Mouse (Mus musculus): ENCODE measurements around the gene Dnajc4.

DNA sequence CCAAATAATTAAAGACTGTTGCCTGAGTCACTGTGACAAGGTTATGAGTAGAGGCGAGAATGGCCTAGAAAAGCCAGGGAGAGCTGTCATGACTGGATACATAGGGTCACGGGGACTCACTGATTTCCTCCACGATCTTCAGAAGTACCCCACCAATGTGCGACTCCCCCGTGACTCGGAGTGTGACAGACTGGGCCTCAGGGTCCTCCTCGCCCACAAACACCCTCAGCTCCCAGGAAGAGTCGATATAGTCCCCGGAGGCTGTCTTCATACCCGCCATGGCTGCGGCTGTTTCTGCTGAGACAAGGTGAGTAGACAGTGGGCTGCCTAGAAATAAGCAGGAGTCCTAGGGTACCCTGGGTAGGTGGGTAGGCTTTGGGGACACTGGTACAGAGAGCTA is 26.2 kb upstream of the Dnajc4 start:
- TF ChIP-seq CTCF (IDR thresholded peaks at IDR 0.05; ENCODE audit: low read depth) (no peak), EP300 (IDR thresholded peaks at IDR 0.05; ENCODE audit: low read depth) (no peak)

Data from heart, postnatal 0 days (tissue).